Mouse (Mus musculus): ENCODE measurements around the gene Olfr389.

The Olfr389 gene

DNA sequence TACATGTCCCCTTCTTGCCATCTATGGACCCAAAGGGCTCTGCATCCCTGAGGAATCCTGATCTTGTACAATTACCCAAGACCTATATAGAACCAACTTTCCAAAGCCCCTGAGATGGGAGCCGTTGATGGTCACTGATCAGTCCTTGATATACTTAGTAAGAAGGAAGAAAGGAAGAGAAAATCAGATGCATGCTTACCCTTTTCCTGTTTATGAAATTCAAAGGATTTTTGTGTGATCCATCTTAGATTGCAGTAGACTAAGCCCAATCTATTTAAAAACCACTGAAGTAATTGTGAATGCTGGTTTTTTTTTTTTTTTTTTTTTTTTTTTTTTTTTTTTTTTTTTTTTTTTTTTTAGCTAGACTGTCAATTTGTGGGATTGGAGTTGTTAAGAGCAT lies at the start of gene Olfr389:
Gene Olfr389 (minus strand): TSS at position 101 of the 400 bp plus-strand sequence.
- no peak for DNase-seq (ENCODE audit: low spot score in 2 of 2)

DNA sequence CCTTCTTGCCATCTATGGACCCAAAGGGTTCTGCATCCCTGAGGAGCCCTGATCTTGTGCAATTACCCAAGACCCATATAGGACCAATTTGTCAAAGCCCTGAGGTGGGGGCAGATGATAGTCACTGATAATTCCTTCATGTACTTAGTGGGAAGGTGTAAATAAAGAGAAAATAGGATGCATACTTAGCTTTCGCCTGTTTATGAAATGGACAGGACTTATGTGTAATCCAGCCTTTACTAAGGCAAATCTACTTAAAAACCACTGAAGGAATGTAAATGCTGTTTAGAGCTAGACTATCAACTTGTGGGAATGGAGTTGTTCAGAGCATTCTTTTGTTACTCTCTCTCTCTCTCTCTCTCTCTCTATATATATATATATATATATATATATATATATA lies 36.4 kb upstream of the Olfr389 start, which contains the start of gene Olfr392:
Gene Olfr392 (minus strand): TSS at position 101 of the 400 bp plus-strand sequence.
- DNase-seq (ENCODE audit: low spot score in 2 of 2), result no peak

DNA sequence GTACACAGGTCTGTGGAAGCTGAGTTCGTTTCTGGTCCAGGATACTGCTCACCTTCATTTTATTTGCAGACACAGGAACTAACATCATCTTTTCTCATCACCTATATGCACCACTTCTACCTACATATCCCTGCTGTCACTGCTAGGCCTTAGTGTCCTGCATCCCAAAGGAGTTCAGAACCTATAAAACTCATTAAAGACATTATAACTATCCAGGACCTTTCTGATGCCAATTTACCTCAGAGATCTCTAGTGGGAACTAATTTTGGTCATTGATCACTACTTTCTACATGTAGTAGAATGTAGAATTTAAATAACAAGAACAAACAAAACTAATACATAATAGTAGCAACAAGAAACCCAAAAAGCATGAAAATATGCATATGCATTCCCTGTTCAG lies 22.4 kb upstream of the Olfr389 start, which contains the start of gene Olfr391-ps:
Gene Olfr391-ps (minus strand): TSS at position 101 of the 400 bp plus-strand sequence.
- DNase-seq (ENCODE audit: low spot score in 2 of 2), result no peak

DNA sequence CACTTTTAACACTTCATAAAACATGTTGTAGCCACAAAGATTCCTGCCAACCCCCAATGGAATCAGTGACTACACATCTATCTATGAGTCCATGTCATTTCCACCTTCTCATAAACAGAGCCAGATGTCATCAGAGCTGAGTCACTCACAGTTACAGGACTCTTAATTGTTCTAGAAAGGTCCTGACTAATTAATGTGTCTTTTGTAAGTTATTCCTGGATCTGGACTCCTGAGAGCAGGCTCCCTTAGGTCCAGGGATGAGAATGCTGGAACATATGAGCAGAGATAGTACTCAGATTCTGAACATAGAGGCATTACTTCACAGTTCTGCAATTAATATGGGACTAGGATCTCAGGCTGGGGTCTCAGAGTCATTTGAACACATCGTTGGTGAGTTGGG lies 2.2 kb upstream of the Olfr389 start, which contains the start of gene Olfr390:
Gene Olfr390 (plus strand): TSS at position 301 of the 400 bp plus-strand sequence.
- DNase-seq (ENCODE audit: low spot score in 2 of 2), result no peak

DNA sequence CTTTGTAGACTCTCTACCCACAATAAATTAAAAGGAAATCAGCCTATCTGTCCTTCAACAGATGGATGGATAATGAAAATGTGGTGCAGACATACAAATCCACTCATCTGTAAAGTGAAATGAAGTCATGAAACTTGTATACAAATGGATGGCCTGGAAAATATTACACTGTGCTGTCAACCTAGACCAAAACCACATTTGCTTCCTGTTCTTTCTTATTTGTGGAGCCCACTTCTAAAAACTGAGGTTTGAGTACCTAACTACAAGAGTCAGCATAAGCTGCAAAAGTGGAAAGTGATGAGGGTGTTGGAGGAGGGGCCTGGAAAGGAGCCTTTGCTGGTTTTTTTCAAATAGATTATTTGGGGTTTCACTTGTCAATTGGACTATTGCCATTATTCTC lies 21.4 kb downstream of the Olfr389 start:
- no peak for DNase-seq (ENCODE audit: low spot score in 2 of 2)

Data from urinary bladder, adult 18-20 months (tissue).